Mouse (Mus musculus) intestine, embryonic 15.5 days (tissue): Measurements from ENCODE around the gene Myh14. TPM values are rescaled to one million over a fixed set of nuclear protein-coding genes. Genes with fewer than 3 reads are reported as not detected.
A peak's percentile ranks its signal among the peaks of the same experiment; 100 is the strongest.

Experiments
- ATAC-seq: fragments of 200-750 bp; cut with Nextera tagmentation; 2 replicates; pipeline ENCODE4 v1.8.0; 2017; ENCODE audit warnings: moderate TSS enrichment, moderate library complexity
- H3K27ac ChIP-seq: fragments of 300-500 bp; sonication (generic); 2 replicates; pipeline ENCODE4 v1.5.1; 2015; ENCODE audit warnings: mild to moderate bottlenecking, inconsistent platforms
- H3K27me3 ChIP-seq: fragments of 300-500 bp; sonication (generic); replicated peaks from 2 replicates; pipeline ENCODE4 v1.6.1; 2015; ENCODE audit warnings: inconsistent platforms
- H3K36me3 ChIP-seq: fragments of 300-500 bp; sonication (generic); 2 replicates; pipeline ENCODE4 v1.6.1; 2015; ENCODE audit warnings: inconsistent platforms
- H3K4me1 ChIP-seq: fragments of 300-500 bp; sonication (generic); replicated peaks from 2 replicates; pipeline ENCODE4 v1.6.1; 2015; ENCODE audit warnings: inconsistent platforms
- H3K4me2 ChIP-seq: fragments of 300-500 bp; sonication (generic); replicated peaks from 2 replicates; pipeline ENCODE4 v1.6.1; 2015; ENCODE audit warnings: mild to moderate bottlenecking, inconsistent platforms
- H3K4me3 ChIP-seq: fragments of 300-500 bp; sonication (generic); replicated peaks from 2 replicates; pipeline ENCODE4 v1.5.1; 2015; ENCODE audit warnings: inconsistent platforms
- H3K9ac ChIP-seq: fragments of 300-500 bp; sonication (generic); 2 replicates; pipeline ENCODE4 v1.6.1; 2015; ENCODE audit warnings: inconsistent platforms
- H3K9me3 ChIP-seq: fragments of 300-500 bp; sonication (generic); 2 replicates; pipeline ENCODE4 v1.6.1; 2016; ENCODE audit warnings: inconsistent platforms
- WGBS: fragments of 180-500 bp; shearing (Covaris S2); methylation state at CpG from one replicate; pipeline ENCODE4 v1.1.7; 2015; 5-methylcytosine and 5-hydroxymethylcytosine counted together
- polyA plus RNA-seq: library from polyadenylated mRNA; unstranded; fragments of >200 nt; fragmentation: Nextera tagmentation; extraction: Ambion mirVana; gene quantifications from 2 replicates; pipeline ENCODE4 v1.2.1, GENCODE M21; 2015

Gene Myh14
- polyA plus RNA-seq, 1 experiment from 2014 or later, result 68.4 TPM

- 0 out of 2 replicates have a peak, but pooled peaks cover 3% of the 10 kb centered on the region for H3K27me3 ChIP-seq
- no peaks in the 10 kb centered on the region for H3K9me3 ChIP-seq
- no peak overlapping the region for H3K27ac ChIP-seq
- H3K36me3 ChIP-seq, result no peaks in the 10 kb centered on the region
- H3K4me1 ChIP-seq, result no peaks in the 10 kb centered on the region
- no peak overlapping the region for H3K4me3 ChIP-seq
- H3K9ac ChIP-seq, result no peak overlapping the region
- no peak overlapping the region for H3K4me2 ChIP-seq
- ATAC-seq, result no peak
- WGBS, result 42% methylated on average over 8 of the region's 8 CpGs
These were observed 107.4 kb downstream of the Myh14 start for GRCm38 (mm10) chr7:44563284-44563683.

GRCm38 (mm10) chr7:44560435-44561400, 109.9 kb downstream of the Myh14 start:
- ATAC-seq, result 0 out of 2 replicates have a peak, but pooled peaks have one; percentile 22
- no peak overlapping the region for H3K9ac ChIP-seq
- H3K4me2 ChIP-seq, result no peak overlapping the region
- no peak overlapping the region for H3K27ac ChIP-seq
- H3K27me3 ChIP-seq, result 0 out of 2 replicates have a peak, but pooled peaks cover 3% of the 10 kb centered on the region
- H3K4me3 ChIP-seq, result no peak overlapping the region
- H3K9me3 ChIP-seq, result no peaks in the 10 kb centered on the region
- WGBS, result 54% methylated on average over 18 of the region's 18 CpGs
- no peaks in the 10 kb centered on the region for H3K36me3 ChIP-seq
- no peaks in the 10 kb centered on the region for H3K4me1 ChIP-seq

GRCm38 (mm10) chr7:44557629-44558028, 113.0 kb downstream of the Myh14 start:
- no peak for ATAC-seq
- WGBS, result 69% methylated on average over 2 of the region's 2 CpGs
- no peak overlapping the region for H3K4me3 ChIP-seq
- no peaks in the 10 kb centered on the region for H3K36me3 ChIP-seq
- H3K27me3 ChIP-seq, result 0 out of 2 replicates have a peak, but pooled peaks cover 3% of the 10 kb centered on the region
- peaks cover 6% of the 10 kb centered on the region for H3K4me1 ChIP-seq
- no peak overlapping the region for H3K9ac ChIP-seq
- H3K9me3 ChIP-seq, result no peaks in the 10 kb centered on the region
- H3K27ac ChIP-seq, result no peak overlapping the region
- H3K4me2 ChIP-seq, result no peak overlapping the region

Other genes starting within 250 kb of the Myh14 start
- 0.82 and 0.86 TPM in 2 replicates for gene Lrrc4b, start 241.8 kb downstream of the Myh14 start, polyA plus RNA-seq
- 0.70 and 1.2 TPM in 2 replicates for gene Aspdh, start 205.5 kb downstream of the Myh14 start, polyA plus RNA-seq
- 76.0 and 87.3 TPM in 2 replicates for gene Josd2, start 202.9 kb downstream of the Myh14 start, polyA plus RNA-seq
- gene Emc10, start 174.3 kb downstream of the Myh14 start, polyA plus RNA-seq, result 97.0 and 102 TPM in 2 replicates
- gene Fam71e1, start 174.3 kb downstream of the Myh14 start, polyA plus RNA-seq, result 6.5 and 9.2 TPM in 2 replicates
- gene Mybpc2, start 146.2 kb downstream of the Myh14 start, polyA plus RNA-seq, result 0.14 and 0.36 TPM in 2 replicates
- gene Spib, start 138.8 kb downstream of the Myh14 start, polyA plus RNA-seq, result 0.25 and 0.43 TPM in 2 replicates
- 72.0 and 76.0 TPM in 2 replicates for gene Pold1, start 122.0 kb downstream of the Myh14 start, polyA plus RNA-seq
- gene Nr1h2, start 116.9 kb downstream of the Myh14 start, polyA plus RNA-seq, result 66.3 and 69.5 TPM in 2 replicates
- 3.1 and 3.6 TPM in 2 replicates for gene Napsa, start 98.5 kb downstream of the Myh14 start, polyA plus RNA-seq
- 0.27 and 0.36 TPM in 2 replicates for gene Kcnc3, start 80.2 kb downstream of the Myh14 start, polyA plus RNA-seq
- gene Izumo2, start 37.9 kb upstream of the Myh14 start, polyA plus RNA-seq, result not detected in 2 replicates
- 36.0 and 39.4 TPM in 2 replicates for gene Vrk3, start 77.6 kb upstream of the Myh14 start, polyA plus RNA-seq
- 2.0 and 2.5 TPM in 2 replicates for gene Zfp473, start 80.2 kb upstream of the Myh14 start, polyA plus RNA-seq
- gene Nup62, start 145.2 kb upstream of the Myh14 start, polyA plus RNA-seq, result 87.4 and 89.2 TPM in 2 replicates
- 0.78 and 1.5 TPM in 2 replicates for gene Il4i1, start 145.5 kb upstream of the Myh14 start, polyA plus RNA-seq
- 6.2 and 6.6 TPM in 2 replicates for gene Atf5, start 145.8 kb upstream of the Myh14 start, polyA plus RNA-seq
- 112 and 116 TPM in 2 replicates for gene Akt1s1, start 178.1 kb upstream of the Myh14 start, polyA plus RNA-seq
- 71.0 and 71.3 TPM in 2 replicates for gene Tbc1d17, start 178.2 kb upstream of the Myh14 start, polyA plus RNA-seq
- 25.9 and 29.0 TPM in 2 replicates for gene Pnkp, start 186.3 kb upstream of the Myh14 start, polyA plus RNA-seq
- gene Ptov1, start 198.9 kb upstream of the Myh14 start, polyA plus RNA-seq, result 239 and 253 TPM in 2 replicates
- gene Med25, start 221.9 kb upstream of the Myh14 start, polyA plus RNA-seq, result 88.2 and 91.8 TPM in 2 replicates
- gene Fuz, start 225.2 kb upstream of the Myh14 start, polyA plus RNA-seq, result 17.0 and 18.8 TPM in 2 replicates